Mouse (Mus musculus): Measurements from ENCODE around the gene Mphosph9. TPM values are rescaled to one million over a fixed set of nuclear protein-coding genes. Genes with fewer than 3 reads are reported as not detected.
"Not testable (repeated sequence)": the region's sequence is repeated elsewhere in the genome, so short reads cannot be mapped to it uniquely, and the experiment has no call there.

Mphosph9 gene
- total and polyA plus RNA-seq, 3 experiments = 1.6 to 8.8 (median 7.7) TPM

GRCm38 (mm10) chr5:124342897-124343296 lies 15.1 kb upstream of the Mphosph9 start:
- no peak for DNase-seq

- DNase-seq = peak; percentile 41
Measured at GRCm38 (mm10) chr5:124341753-124342339, 14.1 kb upstream of the Mphosph9 start.

DNA sequence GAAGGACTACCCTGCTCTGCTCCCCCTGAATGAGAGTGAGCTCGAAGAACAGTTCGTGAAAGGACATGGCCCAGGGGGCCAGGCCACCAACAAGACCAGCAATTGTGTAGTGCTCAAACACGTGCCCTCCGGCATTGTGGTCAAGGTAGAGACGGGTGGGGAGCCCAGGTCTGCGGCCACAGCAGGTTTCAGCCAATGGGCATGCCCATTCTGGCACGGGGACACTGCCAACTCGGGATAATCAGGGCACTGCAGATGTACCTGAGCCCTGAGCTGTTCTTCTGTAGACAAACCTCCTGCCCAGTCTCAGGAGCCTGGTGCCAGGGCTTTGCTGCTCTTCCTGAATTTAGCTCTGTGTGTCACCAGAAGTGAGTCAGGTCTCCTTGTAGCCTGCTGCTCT lies 11.0 kb upstream of the Mphosph9 start:
- no peak for DNase-seq

- no peak for DNase-seq
Measured at GRCm38 (mm10) chr5:124337909-124338308, 10.1 kb upstream of the Mphosph9 start.

GRCm38 (mm10) chr5:124337103-124337502 lies 9.3 kb upstream of the Mphosph9 start:
- no peak for DNase-seq

DNA sequence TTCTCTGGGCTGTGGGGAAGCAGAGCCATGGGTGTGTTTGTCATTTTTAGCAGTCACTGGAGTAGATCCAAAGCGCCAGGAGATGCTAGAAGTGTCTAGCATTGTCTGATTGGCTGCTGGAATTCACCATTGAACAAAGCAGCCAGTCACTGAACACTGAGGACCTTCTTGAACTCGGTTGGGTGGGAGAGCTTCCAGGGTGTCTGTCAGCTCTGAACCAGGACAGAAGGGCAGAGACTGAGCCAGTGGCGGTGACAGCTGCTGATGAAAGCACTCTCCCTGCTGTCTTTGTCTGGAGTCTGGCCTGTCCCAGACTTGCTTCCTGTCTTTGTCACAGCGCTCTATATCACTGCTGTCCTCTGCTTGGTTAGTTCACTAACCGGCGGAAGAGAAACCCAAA lies 6.6 kb upstream of the Mphosph9 start:
- DNase-seq = peak; percentile 38

- DNase-seq = no peak
Measured at GRCm38 (mm10) chr5:124330086-124330485, 2.3 kb upstream of the Mphosph9 start.

DNA sequence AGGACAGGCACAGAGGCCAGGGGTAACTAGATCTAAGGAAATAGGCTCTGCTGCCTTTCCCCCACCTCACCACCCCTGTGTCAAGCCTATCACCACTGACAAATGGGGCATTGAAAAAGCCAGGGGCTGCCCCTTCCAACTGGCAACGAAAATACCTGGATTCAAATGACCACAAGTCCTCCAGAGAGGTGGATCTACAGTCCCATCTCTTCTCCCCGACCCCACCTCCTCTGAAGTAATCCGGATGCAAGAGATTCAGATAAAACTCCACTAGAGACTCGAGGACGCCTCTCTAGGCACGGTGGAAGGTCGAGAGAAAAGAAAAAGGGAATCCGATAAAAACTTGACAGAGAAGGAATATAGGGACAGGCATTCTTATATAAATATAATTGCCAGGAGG lies 943 bp downstream of the Mphosph9 start:
- no peak for DNase-seq

GRCm38 (mm10) chr5:124317648-124318047 lies 10.1 kb downstream of the Mphosph9 start:
- no peak for DNase-seq

DNA sequence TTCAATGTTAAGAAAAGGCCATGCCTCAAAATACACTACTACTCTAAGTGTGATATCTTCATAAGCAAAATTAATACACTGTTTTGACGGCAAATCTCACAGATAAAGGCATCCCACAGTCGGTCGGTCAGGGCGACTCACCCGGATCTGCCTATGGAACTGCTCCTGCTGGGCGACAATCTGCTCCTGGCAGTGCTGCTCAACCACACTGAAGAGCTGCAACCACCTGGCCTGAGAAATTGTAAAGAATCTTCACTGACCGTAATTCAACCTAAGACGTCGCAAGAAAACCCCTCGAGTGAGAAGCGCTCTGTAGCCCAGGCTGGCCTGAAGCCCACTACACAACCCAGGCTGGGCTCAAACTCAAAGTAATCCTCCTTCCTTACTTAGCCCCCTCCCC lies 11.8 kb downstream of the Mphosph9 start:
- DNase-seq = no peak

DNA sequence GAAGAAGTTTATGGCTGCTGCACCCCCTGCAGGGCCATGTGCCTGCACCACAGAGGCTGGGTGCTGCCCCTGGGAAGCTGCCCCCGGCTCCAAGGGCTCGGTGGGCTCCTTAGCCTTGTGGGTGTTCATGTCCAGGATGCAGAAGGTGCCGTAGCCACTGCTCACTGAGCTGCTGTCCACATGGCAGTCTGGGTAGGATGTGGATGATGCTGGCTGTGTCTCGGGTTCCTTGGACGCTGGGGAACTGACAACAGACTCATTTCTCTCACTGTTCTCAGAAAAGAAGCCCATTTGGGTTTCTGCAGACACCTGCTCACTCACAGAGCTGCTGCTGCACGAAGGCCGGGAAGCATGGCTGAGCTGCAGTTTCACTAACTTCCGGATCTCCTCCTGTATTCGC lies 12.3 kb downstream of the Mphosph9 start:
- DNase-seq = no peak

- no peak for DNase-seq
Measured at GRCm38 (mm10) chr5:124310091-124310490, 17.7 kb downstream of the Mphosph9 start.

- DNase-seq = peak; percentile 11
Measured at GRCm38 (mm10) chr5:124309155-124309554, 18.6 kb downstream of the Mphosph9 start.

DNA sequence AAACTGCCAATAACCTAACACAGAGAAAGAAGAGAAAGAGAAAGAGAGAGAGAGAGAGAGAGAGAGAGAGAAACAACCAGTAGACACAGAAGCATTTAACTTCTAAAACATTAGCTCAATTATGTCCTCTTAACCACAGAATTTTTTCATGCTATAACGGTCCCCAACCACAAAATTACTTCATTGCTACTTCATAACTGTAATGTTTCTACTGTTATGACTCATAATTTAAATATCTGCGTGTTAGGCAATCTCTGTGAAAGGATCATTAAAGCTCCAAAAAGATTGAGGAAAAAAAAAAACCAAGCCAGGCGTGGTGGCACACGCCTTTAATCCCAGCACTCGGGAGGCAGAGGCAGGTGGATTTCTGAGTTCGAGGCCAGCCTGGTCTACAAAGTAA lies 24.9 kb downstream of the Mphosph9 start:
- not testable (repeated sequence) for DNase-seq

DNA sequence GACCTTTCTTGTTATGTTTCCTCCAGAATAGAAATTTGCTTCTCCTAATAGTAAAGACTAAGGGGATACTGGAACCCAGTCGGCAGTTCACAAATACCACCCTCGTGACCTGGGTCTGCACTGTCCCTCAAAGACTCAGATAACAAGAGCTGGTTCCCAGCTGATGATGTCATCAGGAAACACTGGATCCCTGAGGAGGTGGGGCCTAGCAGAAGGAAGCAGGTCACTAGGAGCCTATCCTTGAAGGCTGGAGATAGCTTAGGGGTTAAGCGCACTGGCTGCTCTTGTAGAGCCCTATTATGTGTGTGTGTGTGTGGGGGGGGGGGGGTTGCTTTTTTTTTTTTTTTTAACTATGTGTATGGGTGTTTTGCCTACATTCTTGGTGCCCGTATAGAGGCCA lies 27.6 kb downstream of the Mphosph9 start:
- no peak for DNase-seq

GRCm38 (mm10) chr5:124299307-124299706 lies 28.5 kb downstream of the Mphosph9 start:
- DNase-seq = not testable (repeated sequence)

DNA sequence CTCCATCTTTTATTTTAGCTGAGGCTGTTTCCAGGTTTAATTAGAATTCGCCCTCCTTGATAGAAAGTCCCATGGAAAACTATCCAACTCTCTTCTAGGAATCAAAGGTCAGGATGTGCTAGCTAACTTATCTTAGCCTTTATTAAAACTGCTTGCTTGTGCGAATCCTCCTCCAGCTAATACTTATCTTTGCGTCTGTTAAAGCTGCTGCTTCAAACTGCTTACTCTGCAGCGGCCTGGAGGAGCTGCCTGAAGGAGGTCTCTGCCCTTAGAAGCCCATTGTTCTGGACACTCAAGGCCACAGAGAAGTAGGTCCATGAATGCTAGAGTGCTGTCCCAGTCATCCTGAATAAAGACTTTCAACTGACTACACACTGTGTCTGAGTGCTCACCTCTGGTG lies 31.3 kb downstream of the Mphosph9 start:
- no peak for DNase-seq

DNA sequence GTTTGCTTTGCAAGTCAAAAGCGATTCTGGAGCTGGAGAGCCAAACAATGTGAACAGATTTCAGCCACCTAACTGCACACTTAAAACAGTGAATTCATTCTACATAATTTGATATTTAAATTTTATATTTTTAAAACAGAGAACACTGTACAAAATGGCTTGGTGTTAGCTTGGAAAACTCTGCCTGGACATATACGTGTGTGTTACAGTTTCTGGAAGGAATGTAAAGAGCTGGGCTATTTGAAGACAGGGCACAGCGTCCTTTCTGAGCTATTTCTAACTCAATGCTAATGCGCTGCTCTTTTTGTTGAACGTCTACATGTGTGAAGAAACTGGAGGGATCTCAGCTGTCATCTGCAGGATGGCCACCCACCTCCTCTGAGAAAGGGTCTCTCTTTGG lies 33.8 kb downstream of the Mphosph9 start:
- no peak for DNase-seq

DNA sequence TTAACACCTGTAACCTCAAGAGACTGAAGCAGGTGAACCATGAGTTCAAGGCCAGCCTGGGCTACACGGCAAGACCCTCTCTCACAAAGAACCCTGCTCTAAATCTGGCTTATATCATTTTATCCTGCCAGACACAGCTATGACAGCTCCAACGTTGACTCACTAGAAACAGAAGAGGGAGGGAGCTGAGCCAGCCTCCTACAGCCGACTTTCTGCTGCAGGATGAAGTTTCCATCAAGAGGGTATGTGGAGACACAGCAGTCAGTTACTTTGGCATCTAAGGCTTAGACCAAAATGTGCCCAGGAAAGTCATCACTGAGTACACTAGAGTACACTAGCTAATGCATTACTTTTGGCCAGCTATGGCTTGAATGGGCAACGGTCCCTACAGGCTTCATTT lies 37.6 kb downstream of the Mphosph9 start:
- DNase-seq = no peak

DNA sequence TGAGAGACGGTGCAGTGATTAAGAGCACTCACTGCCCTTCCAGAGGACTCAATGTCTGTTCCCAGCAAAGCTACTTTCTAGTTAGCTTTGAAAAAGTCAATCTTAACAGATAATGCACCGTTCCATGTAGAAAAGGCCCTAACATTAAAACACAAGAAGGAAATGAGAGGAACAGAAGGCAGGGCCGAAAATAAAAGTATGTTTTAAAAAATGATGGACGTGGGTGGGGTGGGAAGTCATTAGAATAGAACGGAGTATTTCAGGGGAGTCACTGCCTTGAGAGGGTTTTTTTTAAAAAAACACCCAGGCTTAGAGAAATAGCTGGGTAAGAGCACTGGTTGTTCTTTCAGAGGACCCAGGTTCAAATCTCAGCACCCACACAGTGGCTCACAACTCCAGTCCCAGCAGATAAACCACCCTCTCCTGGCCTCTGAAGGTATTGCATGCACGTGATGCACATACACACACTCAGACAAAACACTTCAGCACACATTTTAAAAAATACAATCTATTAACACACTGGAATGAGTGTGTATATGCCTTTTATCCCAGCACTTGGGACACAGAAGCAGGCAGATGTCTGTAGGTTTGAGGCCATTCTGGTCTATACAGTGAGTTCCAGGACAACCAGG lies 40.0 kb downstream of the Mphosph9 start:
- no peak for DNase-seq

DNA sequence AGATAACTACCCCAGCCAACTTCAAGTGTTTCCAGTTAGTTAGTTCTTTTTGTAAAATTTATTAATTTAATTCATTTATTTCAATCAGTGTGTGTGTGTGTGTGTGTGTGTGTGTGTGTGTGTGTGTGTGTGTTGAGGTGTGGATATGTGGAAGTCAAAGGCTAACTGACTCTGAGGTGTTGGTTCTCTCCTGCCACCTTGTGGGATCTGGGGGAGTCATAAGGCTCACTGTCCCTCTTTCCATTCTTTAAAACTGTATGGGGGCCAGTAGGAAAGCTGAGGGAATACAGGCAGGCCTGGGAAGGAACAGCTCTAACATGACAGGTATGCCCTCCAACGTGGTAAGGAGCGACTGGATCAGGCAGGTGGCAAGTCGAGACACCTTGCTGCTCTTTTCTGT lies 43.4 kb downstream of the Mphosph9 start:
- no peak for DNase-seq

DNA sequence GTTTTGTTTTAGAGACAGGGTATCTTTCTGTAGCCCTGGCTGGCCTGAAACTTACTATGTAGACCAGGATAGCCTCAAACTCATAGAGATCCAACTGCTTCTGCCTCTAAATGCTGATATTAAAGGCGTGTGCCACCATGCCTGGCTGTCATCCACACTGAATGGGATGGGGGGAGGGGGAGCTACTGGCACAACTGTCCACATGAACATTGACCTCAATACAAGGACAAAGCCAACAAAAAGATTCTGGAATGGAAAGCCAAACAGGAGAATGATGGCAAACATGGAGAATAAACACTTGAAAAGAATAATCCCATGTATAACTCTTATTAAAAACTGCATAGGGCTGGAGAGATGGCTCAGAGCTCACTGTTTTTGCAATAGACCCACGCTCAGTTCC lies 44.9 kb downstream of the Mphosph9 start:
- no peak for DNase-seq

- DNase-seq = no peak
Measured at GRCm38 (mm10) chr5:124270226-124270625, 57.5 kb downstream of the Mphosph9 start.

- DNase-seq = no peak
Measured at GRCm38 (mm10) chr5:124269661-124270060, 58.1 kb downstream of the Mphosph9 start.

Data from adrenal gland, adult 2 months (tissue).